Mouse (Mus musculus) liver, embryonic 16.5 days (tissue): ENCODE data around the gene Apmap. TPM values are rescaled to one million over a fixed set of nuclear protein-coding genes. Genes with fewer than 3 reads are reported as not detected.

ENCODE experiments used
- ATAC-seq: fragments of 200-750 bp; cut with Nextera tagmentation; 2 replicates; pipeline ENCODE4 v1.8.0; 2017; ENCODE audit warnings: low read depth, mild to moderate bottlenecking, moderate number of reproducible peaks, moderate library complexity
- H3K27ac ChIP-seq: fragments of 300-500 bp; sonication (generic); 2 replicates; pipeline ENCODE4 v1.5.1; 2014; ENCODE audit warnings: mild to moderate bottlenecking, low read length
- H3K27me3 ChIP-seq: fragments of 300-500 bp; sonication (generic); 2 replicates; pipeline ENCODE4 v1.6.1; 2014; ENCODE audit warnings: low read depth, low read length, mixed read lengths; ENCODE audit not compliant: control insufficient read depth, insufficient read depth
- H3K36me3 ChIP-seq: fragments of 300-500 bp; sonication (generic); 2 replicates; pipeline ENCODE4 v1.6.1; 2014; ENCODE audit warnings: mild to moderate bottlenecking; ENCODE audit not compliant: control insufficient read depth, insufficient read depth
- H3K4me1 ChIP-seq: fragments of 300-500 bp; sonication (generic); 2 replicates; pipeline ENCODE4 v1.6.1; 2014; ENCODE audit warnings: low read depth, low read length, mixed read lengths; ENCODE audit not compliant: control insufficient read depth
- H3K4me2 ChIP-seq: fragments of 300-500 bp; sonication (generic); 2 replicates; pipeline ENCODE4 v1.6.1; 2014; ENCODE audit warnings: low read depth, low read length, mixed read lengths
- H3K4me3 ChIP-seq: fragments of 300-500 bp; sonication (generic); 2 replicates; pipeline ENCODE4 v1.5.1; 2014; ENCODE audit warnings: low read depth, mild to moderate bottlenecking, low read length
- H3K9ac ChIP-seq: fragments of 300-500 bp; sonication (generic); 2 replicates; pipeline ENCODE4 v1.6.1; 2014; ENCODE audit warnings: low read depth, low read length
- H3K9me3 ChIP-seq: fragments of 300-500 bp; sonication (generic); replicated peaks from 2 replicates; pipeline ENCODE4 v1.6.1; 2016; ENCODE audit warnings: low read length; ENCODE audit not compliant: control insufficient read depth
- WGBS: fragments of 180-500 bp; shearing (Covaris S2); extraction: QIAGEN DNeasy Blood & Tissue Kit; methylation state at CpG from one replicate; pipeline ENCODE4 v1.1.7; 2014; ENCODE audit not compliant: insufficient replicate concordance; 5-methylcytosine and 5-hydroxymethylcytosine counted together
- polyA plus RNA-seq: library from polyadenylated mRNA; unstranded; fragments of >200 nt; fragmentation: Nextera tagmentation; extraction: Ambion mirVana; gene quantifications from 2 replicates; pipeline ENCODE4 v1.2.1, GENCODE M21; 2015

The Apmap gene
- polyA plus RNA-seq, 1 experiment from 2014 or later: 29.2 TPM

DNA sequence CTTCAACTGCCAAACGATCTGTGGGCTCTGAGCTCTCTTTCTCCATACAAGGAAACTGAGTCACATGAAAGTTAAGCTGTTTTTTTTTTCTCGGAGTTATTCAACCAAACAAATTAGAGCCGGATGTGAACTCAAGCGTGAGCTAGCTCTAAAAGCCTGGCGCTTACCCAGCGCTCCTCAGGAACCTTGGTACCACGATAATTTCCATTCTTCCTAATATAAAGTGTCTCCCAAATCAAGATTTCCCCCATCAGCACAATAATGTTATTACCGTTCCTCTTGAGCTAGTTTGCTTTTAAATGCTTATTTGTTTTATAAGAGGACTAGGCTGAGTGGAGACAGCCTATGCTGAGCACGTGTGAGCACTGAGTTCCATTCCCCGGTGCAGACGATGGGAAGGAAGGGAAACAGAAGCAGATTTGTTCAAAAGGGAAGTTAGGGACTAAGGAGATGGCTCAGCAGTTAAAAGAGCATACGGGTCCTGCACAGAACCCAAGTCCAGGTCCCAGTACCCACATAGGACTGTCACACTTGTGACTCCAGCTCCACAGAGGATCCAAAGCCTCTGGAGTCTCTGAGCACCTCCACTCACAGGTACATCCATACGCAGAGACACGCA lies 39.4 kb upstream of the Apmap start:
- Histone ChIP-seq H3K9me3 (no peaks in the 10 kb centered on the region), H3K4me2 (no peak overlapping the region), H3K27me3 (no peaks in the 10 kb centered on the region), H3K4me3 (no peak overlapping the region), H3K9ac (no peak overlapping the region), H3K27ac (0 out of 2 replicates have a peak overlapping the region, but pooled peaks have one; percentile 3), H3K4me1 (peaks cover 39% of the 10 kb centered on the region), H3K36me3 (no peaks in the 10 kb centered on the region; the same call in 1 of the 2 replicates)
- no peak for ATAC-seq
- 74% methylated on average over 14 of the region's 14 CpGs for WGBS

DNA sequence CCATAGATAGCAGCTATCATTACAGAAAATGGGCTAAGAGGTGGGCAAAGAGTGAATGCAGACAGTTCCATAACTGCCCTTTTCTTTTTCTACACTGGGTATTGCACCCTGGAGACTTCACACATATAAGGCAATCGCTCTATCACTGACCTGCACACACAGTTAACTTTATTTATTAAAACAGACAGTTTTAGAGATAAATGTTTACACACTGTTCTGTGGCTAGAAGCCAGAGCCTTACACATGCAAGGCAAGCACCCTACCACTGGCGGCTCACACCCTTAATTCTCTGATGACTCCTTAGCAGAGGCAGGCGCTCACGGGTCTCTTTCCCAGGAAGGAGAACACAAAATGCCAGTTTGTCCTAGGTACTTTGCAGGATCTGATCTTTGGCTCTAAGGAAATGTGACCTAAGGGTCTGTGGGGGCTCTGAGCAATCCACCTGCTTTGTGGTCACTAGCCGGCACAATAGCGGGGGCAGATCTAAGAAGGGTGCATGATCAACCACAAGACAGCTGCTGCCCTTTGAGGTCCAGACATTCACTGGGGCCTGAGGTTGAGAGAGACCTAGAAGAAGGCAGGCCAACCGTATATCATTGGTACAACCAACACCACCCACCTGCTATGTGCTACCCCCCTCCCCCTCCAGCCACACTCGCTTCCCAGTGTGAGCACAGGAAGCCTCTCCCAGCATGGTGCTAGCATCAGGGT lies 38.2 kb upstream of the Apmap start:
- Histone ChIP-seq H3K4me1 (peaks cover 38% of the 10 kb centered on the region), H3K27ac (0 out of 2 replicates have a peak overlapping the region, but pooled peaks have one; percentile 26), H3K4me2 (no peak overlapping the region), H3K9ac (no peak overlapping the region), H3K4me3 (no peak overlapping the region), H3K27me3 (no peaks in the 10 kb centered on the region), H3K9me3 (no peaks in the 10 kb centered on the region), H3K36me3 (peaks cover 4% of the 10 kb centered on the region)
- 46% methylated on average over 8 of the region's 8 CpGs for WGBS
- ATAC-seq: peak; percentile 40

DNA sequence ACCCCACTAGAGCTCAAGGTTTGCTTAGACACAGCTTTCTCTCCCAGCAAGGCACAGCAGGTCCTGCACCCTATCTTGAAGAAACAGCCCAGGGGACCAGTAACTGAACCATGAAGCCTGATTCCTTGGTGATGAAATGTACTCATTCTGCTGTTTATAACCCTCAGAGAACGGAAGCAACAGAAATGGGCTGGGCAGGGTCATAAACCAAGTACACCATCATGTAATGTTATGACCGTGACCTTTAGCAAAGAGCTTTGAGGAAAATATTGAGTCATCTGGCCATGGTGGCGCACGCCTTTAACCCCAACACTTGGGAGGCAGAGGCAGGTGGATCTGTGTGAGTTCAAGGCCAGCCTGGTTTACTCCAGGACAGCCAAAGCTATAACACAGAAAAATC lies 36.9 kb upstream of the Apmap start:
- Histone ChIP-seq H3K9ac (no peak overlapping the region), H3K27me3 (no peaks in the 10 kb centered on the region), H3K36me3 (peaks cover 4% of the 10 kb centered on the region), H3K9me3 (no peaks in the 10 kb centered on the region), H3K4me1 (peaks cover 29% of the 10 kb centered on the region), H3K4me3 (no peak overlapping the region), H3K27ac (no peak overlapping the region), H3K4me2 (no peak overlapping the region)
- 71% methylated on average over 4 of the region's 4 CpGs for whole genome bisulfite sequencing
- ATAC-seq: no peak

DNA sequence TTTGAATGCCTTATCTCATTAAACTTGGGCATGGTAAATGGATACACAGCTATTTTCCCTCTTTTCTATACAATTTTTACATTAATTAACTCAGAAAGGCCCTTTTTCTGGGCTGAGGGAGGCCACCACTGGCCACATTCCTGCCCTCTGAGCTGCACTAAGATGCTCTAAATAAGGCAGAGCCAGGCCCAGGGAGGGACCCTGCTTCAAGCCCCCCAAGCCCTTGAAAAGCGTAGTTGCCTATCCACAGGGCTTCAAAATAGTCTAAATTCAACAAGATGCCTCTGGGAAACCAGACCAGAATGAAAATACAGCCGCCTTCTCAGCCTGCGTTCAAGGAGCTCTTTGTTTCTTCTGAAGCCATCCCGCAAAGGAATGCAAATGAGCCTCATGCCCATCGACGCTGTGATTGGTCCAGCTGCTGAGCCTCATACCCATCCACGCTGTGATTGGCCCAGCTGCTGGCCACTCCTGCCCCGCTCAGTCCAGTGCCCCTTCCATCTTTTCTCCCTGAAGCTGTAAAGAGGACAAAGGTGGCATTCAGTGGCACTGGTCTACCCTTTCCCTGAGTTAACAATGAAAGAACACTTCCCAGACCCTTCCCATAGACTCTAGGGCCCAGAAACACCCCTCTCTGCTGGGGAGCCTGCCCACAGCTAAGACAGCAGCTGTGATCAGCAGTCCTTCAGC lies 35.5 kb upstream of the Apmap start:
- Histone ChIP-seq H3K4me3 (no peak overlapping the region), H3K9ac (no peak overlapping the region), H3K4me2 (no peak overlapping the region), H3K27me3 (no peaks in the 10 kb centered on the region), H3K27ac (no peak overlapping the region), H3K36me3 (peaks cover 4% of the 10 kb centered on the region), H3K9me3 (no peaks in the 10 kb centered on the region), H3K4me1 (peaks cover 23% of the 10 kb centered on the region)
- WGBS: 81% methylated on average over 8 of the region's 8 CpGs
- ATAC-seq: peak; percentile 53

DNA sequence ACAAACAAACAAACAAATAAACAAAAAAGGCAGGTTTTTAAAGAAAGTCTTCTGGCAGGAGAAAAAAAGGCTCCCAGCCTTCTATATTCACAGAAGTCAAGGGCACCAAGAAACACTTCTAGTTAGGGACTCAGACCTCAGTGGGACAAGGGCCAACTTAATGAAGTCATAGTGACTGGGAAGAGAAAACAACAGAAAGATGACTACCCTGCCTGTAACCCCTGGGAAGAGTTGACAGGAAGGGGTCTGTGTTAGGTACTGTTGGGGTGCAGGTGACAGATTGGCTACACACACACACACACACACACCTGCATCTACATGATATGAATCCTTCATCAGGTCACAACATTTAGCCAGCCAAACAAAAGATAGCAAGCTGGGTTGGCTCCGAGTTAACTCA lies 34.8 kb upstream of the Apmap start:
- Histone ChIP-seq H3K27ac (no peak overlapping the region), H3K4me1 (peaks cover 31% of the 10 kb centered on the region), H3K9ac (no peak overlapping the region), H3K4me3 (no peak overlapping the region), H3K36me3 (peaks cover 4% of the 10 kb centered on the region), H3K27me3 (no peaks in the 10 kb centered on the region), H3K4me2 (no peak overlapping the region), H3K9me3 (no peaks in the 10 kb centered on the region)
- ATAC-seq: no peak
- 56% methylated on average over 1 of the region's 1 CpGs for WGBS

DNA sequence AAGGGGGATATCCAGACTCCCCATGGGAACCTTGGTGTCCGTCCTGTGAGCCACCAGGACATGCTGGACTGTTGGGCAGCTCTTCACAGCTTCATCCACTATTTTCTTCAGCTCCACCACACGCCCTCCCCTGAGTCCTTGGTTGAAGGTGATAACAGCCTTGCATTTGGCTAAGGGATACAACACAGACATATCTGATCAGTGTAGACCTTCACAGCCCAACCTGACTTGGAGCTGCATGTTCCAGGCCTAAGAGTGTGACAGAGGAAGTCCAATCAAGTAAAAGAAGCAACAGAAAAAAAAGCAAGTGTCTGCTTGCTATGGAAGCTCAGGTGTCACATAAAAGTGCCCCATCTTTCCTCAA lies 30.0 kb upstream of the Apmap start:
- 34% methylated on average over 2 of the region's 2 CpGs for WGBS
- Histone ChIP-seq H3K4me2 (no peak overlapping the region), H3K4me1 (peaks cover 26% of the 10 kb centered on the region), H3K4me3 (no peak overlapping the region), H3K27me3 (no peaks in the 10 kb centered on the region), H3K9ac (no peak overlapping the region), H3K36me3 (peaks cover 25% of the 10 kb centered on the region), H3K27ac (no peak overlapping the region), H3K9me3 (no peaks in the 10 kb centered on the region)
- ATAC-seq: peak; percentile 77

DNA sequence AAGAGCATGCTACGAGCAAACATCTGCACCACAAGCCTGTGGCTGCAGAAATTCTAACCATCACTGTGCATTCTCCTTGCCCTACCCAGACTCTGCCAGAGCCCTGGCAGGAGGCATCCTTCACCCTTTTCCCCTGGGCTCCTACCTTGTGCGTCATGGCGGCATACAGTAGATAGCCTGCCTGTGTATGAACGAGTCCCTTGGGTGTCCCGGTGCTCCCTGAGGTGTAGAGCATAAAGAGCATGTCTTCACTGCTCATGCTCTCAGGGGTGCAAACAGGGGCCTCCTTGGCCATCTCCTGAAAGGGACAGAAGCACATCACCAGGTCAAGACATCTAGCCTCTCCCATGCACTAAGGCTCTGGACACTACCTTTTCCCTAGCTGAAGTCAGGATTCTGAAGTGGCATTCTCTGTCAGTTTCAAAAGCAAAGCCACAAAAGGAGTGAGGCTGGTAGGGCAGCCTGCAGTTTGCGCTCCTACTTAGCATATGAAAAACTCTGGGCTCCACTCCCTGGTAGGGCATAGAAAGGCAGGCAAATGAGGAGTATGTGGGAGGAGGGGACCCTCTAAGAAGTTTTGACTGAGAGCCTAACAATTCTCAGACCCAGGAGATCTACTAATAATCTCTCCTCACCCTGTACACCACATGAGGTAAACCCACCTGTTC lies 29.5 kb upstream of the Apmap start:
- no peak overlapping the region for H3K9ac ChIP-seq
- H3K27ac ChIP-seq: no peak overlapping the region
- H3K4me3 ChIP-seq: no peak overlapping the region
- peaks cover 25% of the 10 kb centered on the region for H3K36me3 ChIP-seq
- H3K27me3 ChIP-seq: no peaks in the 10 kb centered on the region
- ATAC-seq: no peak
- H3K4me2 ChIP-seq: no peak overlapping the region
- 77% methylated on average over 6 of the region's 6 CpGs for WGBS
- H3K9me3 ChIP-seq: no peaks in the 10 kb centered on the region
- peaks cover 26% of the 10 kb centered on the region for H3K4me1 ChIP-seq

DNA sequence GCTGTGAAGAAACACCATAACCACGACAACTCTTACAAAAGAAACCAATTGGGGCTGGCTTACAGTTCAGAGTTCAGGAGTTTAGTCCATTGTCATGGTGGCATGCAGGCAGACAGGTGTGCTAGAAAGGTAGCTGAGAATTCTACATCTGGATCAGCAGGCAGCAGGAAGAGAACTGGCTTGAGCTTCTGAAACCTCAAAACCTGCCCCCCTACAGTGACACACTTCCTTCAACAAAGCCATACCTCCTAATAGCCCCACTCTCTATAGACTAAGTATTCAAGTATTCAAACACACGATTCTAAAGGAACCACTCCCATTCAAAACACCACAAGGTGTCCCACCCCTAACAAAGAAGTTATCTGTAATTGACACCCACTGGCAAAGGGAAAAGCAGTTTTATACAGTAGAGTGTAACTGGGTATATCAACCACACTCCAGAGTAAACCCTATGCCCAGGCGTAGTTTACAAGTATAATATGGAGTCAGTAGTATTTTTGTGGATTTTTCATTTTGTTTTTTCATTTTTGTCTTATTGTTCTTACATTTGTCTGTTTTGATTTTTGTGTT lies 27.6 kb upstream of the Apmap start:
- H3K9me3 ChIP-seq: no peaks in the 10 kb centered on the region
- no peak overlapping the region for H3K27ac ChIP-seq
- ATAC-seq: peak; percentile 72
- no peak overlapping the region for H3K4me3 ChIP-seq
- no peaks in the 10 kb centered on the region for H3K27me3 ChIP-seq
- peaks cover 21% of the 10 kb centered on the region for H3K36me3 ChIP-seq
- peaks cover 26% of the 10 kb centered on the region for H3K4me1 ChIP-seq
- 31% methylated on average over 3 of the region's 3 CpGs for WGBS
- no peak overlapping the region for H3K4me2 ChIP-seq
- H3K9ac ChIP-seq: no peak overlapping the region
